ENCODE assay signal across 9 mouse cellular contexts in the genomic region with DNA sequence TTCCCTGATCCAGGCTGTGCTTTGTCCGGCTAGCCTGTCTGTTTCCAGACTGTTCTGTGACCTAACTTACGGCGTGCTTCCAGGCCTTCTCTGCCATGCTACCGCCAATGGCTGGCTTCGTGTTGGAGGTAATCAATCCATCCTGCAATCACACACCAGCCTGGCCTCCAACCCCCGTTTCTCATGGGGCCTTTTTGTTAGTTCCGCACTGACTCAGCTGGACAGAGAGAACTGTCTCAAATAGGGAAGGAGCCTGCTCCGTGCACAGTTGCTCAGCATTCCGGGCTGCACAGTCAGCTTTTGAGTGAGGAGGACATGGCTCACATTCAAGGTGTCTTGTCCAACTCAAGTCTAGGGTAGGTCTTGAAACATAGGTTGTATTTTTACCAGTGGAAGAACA.
DNase-seq lines count a peak whose midpoint lies in the region; ATAC-seq lines count a peak whose summit lies in the region.
"Had no signal": no experiment of that assay in that cellular context is flagged by ENCODE, and none has a peak within 500 bp of the region (broad histone marks: within the 10 kb centered on the region; RNA-seq: fewer than 3 reads in every experiment).

No protein-coding gene starts in this region.

- H3K4me2 ChIP-seq in hindbrain, embryonic 14.5 days (replicated peaks): no peak overlapping the region
- no peak overlapping the region for H3K4me2 ChIP-seq in heart, embryonic 16.5 days (ENCODE audit: low read depth, low read length)
- H3K4me2 ChIP-seq: liver, embryonic 13.5 days had no signal

- ATAC-seq in hindbrain, embryonic 14.5 days (ENCODE audit: low FRiP score): no peak
- no peak for ATAC-seq in heart, embryonic 16.5 days (replicated peaks; ENCODE audit: extremely low read depth, insufficient read depth, low FRiP score)

- WGBS in hindbrain, embryonic 10.5 days: 62% methylated on average over 9 of the region's 9 CpGs
- 46% methylated on average over 9 of the region's 9 CpGs for WGBS in hindbrain, embryonic 14.5 days
- WGBS in heart, embryonic 16.5 days: 64% methylated on average over 9 of the region's 9 CpGs

- H3K9ac ChIP-seq in hindbrain, embryonic 14.5 days: no peak overlapping the region
- no peak overlapping the region for H3K9ac ChIP-seq in heart, embryonic 16.5 days (ENCODE audit: low read length)
- H3K9ac ChIP-seq: liver, embryonic 13.5 days had no signal

- H3K27me3 ChIP-seq in hindbrain, embryonic 10.5 days (ENCODE audit: insufficient read depth, poor library complexity, severe bottlenecking): no peaks in the 10 kb centered on the region
- no peaks in the 10 kb centered on the region for H3K27me3 ChIP-seq in hindbrain, embryonic 14.5 days (ENCODE audit: control insufficient read depth, insufficient read depth, low read length)
- peaks cover 6% of the 10 kb centered on the region for H3K27me3 ChIP-seq in heart, embryonic 16.5 days (ENCODE audit: control insufficient read depth, insufficient read depth, low read length)
- no peaks in the 10 kb centered on the region for H3K27me3 ChIP-seq in splenic B cell, adult 2 months (ENCODE audit: control insufficient read depth, insufficient read depth, low read length, poor library complexity, severe bottlenecking)
- H3K27me3 ChIP-seq: liver, embryonic 13.5 days had no signal

- peak overlapping the region; percentile 60 for H3K27ac ChIP-seq in hindbrain, embryonic 10.5 days
- no peak overlapping the region for H3K27ac ChIP-seq in hindbrain, embryonic 14.5 days
- H3K27ac ChIP-seq in heart, embryonic 16.5 days (ENCODE audit: low read length): peak overlapping the region; percentile 19; the same call in 1 of the 2 replicates
- H3K27ac ChIP-seq: liver, embryonic 13.5 days had no signal

- no peaks in the 10 kb centered on the region for H3K9me3 ChIP-seq in hindbrain, embryonic 10.5 days
- no peaks in the 10 kb centered on the region for H3K9me3 ChIP-seq in hindbrain, embryonic 14.5 days (ENCODE audit: control insufficient read depth, low read length)
- H3K9me3 ChIP-seq in heart, embryonic 16.5 days (replicated peaks; ENCODE audit: control insufficient read depth, low read length): no peaks in the 10 kb centered on the region
- H3K9me3 ChIP-seq: liver, embryonic 13.5 days had no signal

- H3K36me3 ChIP-seq in hindbrain, embryonic 10.5 days: peaks cover 14% of the 10 kb centered on the region; the same call in 1 of the 2 replicates
- H3K36me3 ChIP-seq in hindbrain, embryonic 14.5 days (replicated peaks; ENCODE audit: control insufficient read depth, insufficient read depth): no peaks in the 10 kb centered on the region
- H3K36me3 ChIP-seq in heart, embryonic 16.5 days (ENCODE audit: control insufficient read depth, insufficient read depth): no peaks in the 10 kb centered on the region; the same call in 1 of the 2 replicates
- H3K36me3 ChIP-seq in splenic B cell, adult 2 months (ENCODE audit: control insufficient read depth, insufficient read depth, low read length, poor library complexity, severe bottlenecking): no peaks in the 10 kb centered on the region
- H3K36me3 ChIP-seq: liver, embryonic 13.5 days had no signal

- H3K4me3 ChIP-seq in hindbrain, embryonic 10.5 days: no peak overlapping the region
- no peak overlapping the region for H3K4me3 ChIP-seq in hindbrain, embryonic 14.5 days (replicated peaks; ENCODE audit: low read length)
- H3K4me3 ChIP-seq in heart, embryonic 16.5 days (ENCODE audit: low read length): no peak overlapping the region
- H3K4me3 ChIP-seq: liver, embryonic 13.5 days had no signal

- DNase-seq in hindbrain, embryonic 10.5 days (ENCODE audit: low spot score): no peak
- no peak for DNase-seq in hindbrain, embryonic 14.5 days (ENCODE audit: low spot score)
- peak; percentile 48 to 60 for DNase-seq in spleen, postnatal 36 days (ENCODE audit: low spot score in 2 of 2)
- DNase-seq in spleen, postnatal 14 days (ENCODE audit: low spot score in 2 of 2): no peak
- peak; percentile 47 for DNase-seq in splenic B cell, adult 2 months (ENCODE audit: low read depth, low spot score)
- no peak for DNase-seq in thymus, postnatal 36 days
- DNase-seq in gastrocnemius, postnatal 4 days (ENCODE audit: low spot score in 2 of 2): no peak
- DNase-seq: liver, embryonic 13.5 days had no signal

- H3K4me1 ChIP-seq in hindbrain, embryonic 10.5 days (replicated peaks): peaks cover 76% of the 10 kb centered on the region
- peaks cover 15% of the 10 kb centered on the region for H3K4me1 ChIP-seq in hindbrain, embryonic 14.5 days (replicated peaks; ENCODE audit: control insufficient read depth, insufficient read depth, low read length)
- peaks cover 47% of the 10 kb centered on the region for H3K4me1 ChIP-seq in heart, embryonic 16.5 days (ENCODE audit: control insufficient read depth, insufficient read depth, low read length)

Comparison
In these comparisons a context has a peak if more than half of its experiments do, and no peak if none do; other contexts are left out.
1. DNase-seq: peak in spleen, postnatal 36 days (2 of 2) and splenic B cell, adult 2 months (single experiment); none in hindbrain, embryonic 10.5 days (single experiment), hindbrain, embryonic 14.5 days (single experiment), spleen, postnatal 14 days (0 of 2), thymus, postnatal 36 days (0 of 2) and gastrocnemius, postnatal 4 days (0 of 2).